In genomic region chr14:31493901-31494300, GRCm38 (mm10) we compare ENCODE assay signal across 8 mouse cellular contexts. TPM values are rescaled to one million over a fixed set of nuclear protein-coding genes. Genes with fewer than 3 reads are reported as not detected.
DNase-seq lines count a peak whose midpoint lies in the region; ATAC-seq and TF ChIP-seq lines count a peak whose summit lies in the region.

No protein-coding gene starts in this region.

- TF ChIP-seq CTCF in lung, adult 2 months (IDR thresholded peaks at IDR 0.05; ENCODE audit: insufficient read depth, low read length) = no peak
- no peak for TF ChIP-seq CTCF in cortical plate, adult 2 months (IDR thresholded peaks at IDR 0.05; ENCODE audit: extremely low read depth, insufficient read depth, low read length)
- no peak for TF ChIP-seq CTCF in intestine, postnatal 0 days (IDR thresholded peaks at IDR 0.05; ENCODE audit: low read depth)
- TF ChIP-seq CTCF in olfactory bulb, adult 2 months (IDR thresholded peaks at IDR 0.05; ENCODE audit: insufficient read depth, low read depth, low read length) = no peak

- no peak for DNase-seq in lung, adult 2 months
- no peak for DNase-seq in lung, postnatal 10 days
- no peak for DNase-seq in cerebellum, adult 11 months
- no peak for DNase-seq in gastrocnemius, adult 18-20 months (ENCODE audit: low spot score)
- no peak for DNase-seq in gastrocnemius, postnatal 4 days (ENCODE audit: low spot score in 2 of 2)

- TF ChIP-seq POLR2A in lung, adult 2 months (IDR thresholded peaks at IDR 0.05; ENCODE audit: borderline replicate concordance, extremely low read depth, low read depth, low read length) = no peak
- no peak for TF ChIP-seq POLR2A in cortical plate, adult 2 months (IDR thresholded peaks at IDR 0.05; ENCODE audit: extremely low read depth, insufficient read depth, low read length)
- TF ChIP-seq POLR2A in olfactory bulb, adult 2 months (IDR thresholded peaks at IDR 0.05; ENCODE audit: insufficient read depth, low read depth, low read length) = no peak

- no peak overlapping the region for H3K27ac ChIP-seq in cortical plate, adult 2 months (ENCODE audit: insufficient read depth, low read length)
- H3K27ac ChIP-seq in intestine, postnatal 0 days (ENCODE audit: low read depth, low read length) = peak overlapping the region; percentile 86; the same call in 1 of the 2 replicates
- H3K27ac ChIP-seq in olfactory bulb, adult 2 months (ENCODE audit: insufficient read depth, low read depth, low read length) = no peak overlapping the region

- H3K27me3 ChIP-seq in intestine, postnatal 0 days (replicated peaks; ENCODE audit: control insufficient read depth, insufficient read depth, low read length) = no peaks in the 10 kb centered on the region

- peak overlapping the region; percentile 76 for H3K4me2 ChIP-seq in intestine, postnatal 0 days (replicated peaks; ENCODE audit: low read depth)

- no peak for ATAC-seq in intestine, postnatal 0 days

- H3K36me3 ChIP-seq in intestine, postnatal 0 days (ENCODE audit: control insufficient read depth, insufficient read depth) = peaks cover 27% of the 10 kb centered on the region

- no peaks in the 10 kb centered on the region for H3K9me3 ChIP-seq in intestine, postnatal 0 days (ENCODE audit: control insufficient read depth)

- peaks cover 6% of the 10 kb centered on the region; the same call in 1 of the 2 replicates for H3K4me1 ChIP-seq in lung, adult 2 months (ENCODE audit: control insufficient read depth, insufficient read depth, low read length)
- H3K4me1 ChIP-seq in cortical plate, adult 2 months (ENCODE audit: control insufficient read depth, insufficient read depth, low read length) = peaks cover 6% of the 10 kb centered on the region
- peaks cover 12% of the 10 kb centered on the region; the same call in 1 of the 2 replicates for H3K4me1 ChIP-seq in intestine, postnatal 0 days (replicated peaks; ENCODE audit: control insufficient read depth, insufficient read depth, low read length)
- H3K4me1 ChIP-seq in olfactory bulb, adult 2 months (ENCODE audit: control insufficient read depth, insufficient read depth, low read length) = peaks cover 10% of the 10 kb centered on the region; the same call in 1 of the 2 replicates

- peak overlapping the region; percentile 93 for H3K4me3 ChIP-seq in lung, adult 2 months (replicated peaks; ENCODE audit: extremely low read depth, low read depth, low read length)
- H3K4me3 ChIP-seq in cortical plate, adult 2 months (ENCODE audit: insufficient read depth, low read length) = peak overlapping the region; percentile 88
- H3K4me3 ChIP-seq in intestine, postnatal 0 days (ENCODE audit: low read depth, low read length) = peak overlapping the region; percentile 86
- H3K4me3 ChIP-seq in olfactory bulb, adult 2 months (ENCODE audit: insufficient read depth, low read depth, low read length) = peak overlapping the region; percentile 96

- H3K9ac ChIP-seq in intestine, postnatal 0 days (ENCODE audit: low read depth, low read length) = peak overlapping the region; percentile 91

- WGBS in lung, adult 2 months = 13% methylated on average over 9 of the region's 9 CpGs
- 19% methylated on average over 9 of the region's 9 CpGs for WGBS in intestine, postnatal 0 days
- WGBS in olfactory bulb, adult 2 months = 40% methylated on average over 9 of the region's 9 CpGs

RNA-seq across cellular contexts. Expression of gene Eaf1, which starts 0.3 kb away (rescaled TPM):
- 38.1 and 48.4 TPM in 2 replicates for polyA plus RNA-seq in lung, adult 2 months (2012; rRNA removed)
- polyA plus RNA-seq in cortical plate, adult 2 months (2012; rRNA removed) = 11.5 and 13.5 TPM in 2 replicates
- 10.8 and 11.8 TPM in 2 replicates for polyA plus RNA-seq in intestine, postnatal 0 days (2015; fragmentation: Nextera tagmentation; extraction: Ambion mirVana)
- polyA plus RNA-seq in olfactory bulb, adult 2 months (2012; ENCODE audit: insufficient read depth, insufficient read length, low replicate concordance, missing spikeins) = not detected in 2 replicates
- 10 to 100 TPM; 10.3 to 13.1 TPM for total RNA-seq in gastrocnemius, adult 18-20 months (2021)
- 10 to 100 TPM; 23.3 to 24.2 TPM for total RNA-seq in gastrocnemius, postnatal 4 days (2021)

RNA-seq across cellular contexts. Expression of gene Mettl6, which starts 0.9 kb away (rescaled TPM):
- polyA plus RNA-seq in lung, adult 2 months (2012; rRNA removed) = 5.4 and 10.2 TPM in 2 replicates
- 18.4 and 18.8 TPM in 2 replicates for polyA plus RNA-seq in cortical plate, adult 2 months (2012; rRNA removed)
- polyA plus RNA-seq in intestine, postnatal 0 days (2015; fragmentation: Nextera tagmentation; extraction: Ambion mirVana) = 28.2 and 28.6 TPM in 2 replicates
- not detected in 2 replicates for polyA plus RNA-seq in olfactory bulb, adult 2 months (2012; ENCODE audit: insufficient read depth, insufficient read length, low replicate concordance, missing spikeins)
- total RNA-seq in gastrocnemius, adult 18-20 months (2021) = 1 to 10 TPM; 7.3 to 8.2 TPM
- total RNA-seq in gastrocnemius, postnatal 4 days (2021) = 10 to 100 TPM; 23.2 to 23.6 TPM

RNA-seq across cellular contexts. Expression of gene Sh3bp5, which starts 58.0 kb away (rescaled TPM):
- polyA plus RNA-seq in lung, adult 2 months (2012; rRNA removed) = 40.9 and 50.1 TPM in 2 replicates
- 43.8 and 55.2 TPM in 2 replicates for polyA plus RNA-seq in cortical plate, adult 2 months (2012; rRNA removed)
- polyA plus RNA-seq in intestine, postnatal 0 days (2015; fragmentation: Nextera tagmentation; extraction: Ambion mirVana) = 12.0 and 12.4 TPM in 2 replicates
- not detected in 2 replicates for polyA plus RNA-seq in olfactory bulb, adult 2 months (2012; ENCODE audit: insufficient read depth, insufficient read length, low replicate concordance, missing spikeins)
- 10 to 100 TPM; 53.6 to 65.7 TPM for total RNA-seq in gastrocnemius, adult 18-20 months (2021)
- total RNA-seq in gastrocnemius, postnatal 4 days (2021) = 10 to 100 TPM; 79.8 to 93.9 TPM

Comparison
In these comparisons a context has a peak if more than half of its experiments do, and no peak if none do; other contexts are left out.
1. RNA of gene Sh3bp5, which starts 58.0 kb away (polyA plus RNA-seq): 40.9 to 50.1 TPM in lung, adult 2 months, 43.8 to 55.2 TPM in cortical plate, adult 2 months and 12.0 to 12.4 TPM in intestine, postnatal 0 days; not detected in olfactory bulb, adult 2 months; every median in the first group is over 10 times any median in the second.
2. Peak in every context shown above with its lines, with median percentiles within 50 percentile points of each other: H3K4me3 ChIP-seq.